Mouse (Mus musculus) hindbrain, embryonic 15.5 days (tissue): Measurements from ENCODE around the gene Tor2a. TPM values are rescaled to one million over a fixed set of nuclear protein-coding genes. Genes with fewer than 3 reads are reported as not detected.

Experiments
- ATAC-seq: fragments of 200-750 bp; cut with Nextera tagmentation; 2 replicates; pipeline ENCODE4 v1.8.0; 2017; ENCODE audit warnings: low read depth, moderate number of reproducible peaks, moderate TSS enrichment; ENCODE audit not compliant: low FRiP score
- H3K27ac ChIP-seq: fragments of 300-500 bp; sonication (generic); replicated peaks from 2 replicates; pipeline ENCODE4 v1.5.1; 2015; ENCODE audit warnings: mild to moderate bottlenecking, inconsistent platforms
- H3K27me3 ChIP-seq: fragments of 300-500 bp; sonication (generic); 2 replicates; pipeline ENCODE4 v1.6.1; 2015; ENCODE audit warnings: control low read depth, inconsistent platforms
- H3K36me3 ChIP-seq: fragments of 300-500 bp; sonication (generic); 2 replicates; pipeline ENCODE4 v1.6.1; 2015; ENCODE audit warnings: control low read depth, inconsistent platforms
- H3K4me1 ChIP-seq: fragments of 300-500 bp; sonication (generic); replicated peaks from 2 replicates; pipeline ENCODE4 v1.6.1; 2015; ENCODE audit warnings: control low read depth, inconsistent platforms
- H3K4me2 ChIP-seq: fragments of 300-500 bp; sonication (generic); 2 replicates; pipeline ENCODE4 v1.6.1; 2015; ENCODE audit warnings: moderate library complexity, mild to moderate bottlenecking, inconsistent platforms
- H3K4me3 ChIP-seq: fragments of 300-500 bp; sonication (generic); 2 replicates; pipeline ENCODE4 v1.5.1; 2015; ENCODE audit warnings: mild to moderate bottlenecking, inconsistent platforms
- H3K9ac ChIP-seq: fragments of 300-500 bp; sonication (generic); 2 replicates; pipeline ENCODE4 v1.6.1; 2015; ENCODE audit warnings: inconsistent platforms
- H3K9me3 ChIP-seq: fragments of 300-500 bp; sonication (generic); 2 replicates; pipeline ENCODE4 v1.6.1; 2016; ENCODE audit warnings: control low read depth, inconsistent platforms
- WGBS: fragments of 180-500 bp; shearing (Covaris S2); methylation state at CpG from one replicate; pipeline ENCODE4 v1.1.7; 2015; 5-methylcytosine and 5-hydroxymethylcytosine counted together
- polyA plus RNA-seq: library from polyadenylated mRNA; unstranded; fragments of >200 nt; fragmentation: Nextera tagmentation; extraction: Ambion mirVana; gene quantifications from 2 replicates; pipeline ENCODE4 v1.2.1, GENCODE M21; 2015

The Tor2a gene
- polyA plus RNA-seq, 1 experiment from 2014 or later, result 53.3 TPM

DNA sequence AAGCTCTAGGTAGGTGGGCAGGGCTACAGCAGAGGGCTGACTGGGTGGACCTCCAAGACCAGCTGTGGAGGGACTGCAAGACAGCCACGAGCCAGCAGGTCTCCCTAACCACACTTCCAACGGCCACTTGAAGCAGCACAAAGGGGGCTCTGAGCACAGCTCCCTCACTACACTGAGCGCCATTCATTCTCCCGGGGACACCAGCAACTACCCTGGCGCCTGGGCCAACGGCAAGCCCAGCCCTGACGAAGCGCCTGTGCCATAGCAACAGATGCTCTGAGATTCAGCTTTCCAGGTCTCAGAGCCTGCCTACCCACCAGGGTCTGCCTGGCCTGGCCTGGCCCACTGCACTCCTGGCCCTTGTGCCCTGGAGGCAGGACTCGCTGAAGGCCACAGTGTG, 38.3 kb upstream of the Tor2a start:
- Histone ChIP-seq H3K27ac (peak overlapping the region; percentile 31; the same call in 1 of the 2 replicates), H3K27me3 (no peaks in the 10 kb centered on the region), H3K4me3 (no peak overlapping the region), H3K9me3 (no peaks in the 10 kb centered on the region), H3K36me3 (no peaks in the 10 kb centered on the region), H3K4me1 (peaks cover 18% of the 10 kb centered on the region), H3K9ac (no peak overlapping the region), H3K4me2 (no peak overlapping the region)
- ATAC-seq, result peak; percentile 57
- 48% methylated on average over 9 of the region's 9 CpGs for WGBS

DNA sequence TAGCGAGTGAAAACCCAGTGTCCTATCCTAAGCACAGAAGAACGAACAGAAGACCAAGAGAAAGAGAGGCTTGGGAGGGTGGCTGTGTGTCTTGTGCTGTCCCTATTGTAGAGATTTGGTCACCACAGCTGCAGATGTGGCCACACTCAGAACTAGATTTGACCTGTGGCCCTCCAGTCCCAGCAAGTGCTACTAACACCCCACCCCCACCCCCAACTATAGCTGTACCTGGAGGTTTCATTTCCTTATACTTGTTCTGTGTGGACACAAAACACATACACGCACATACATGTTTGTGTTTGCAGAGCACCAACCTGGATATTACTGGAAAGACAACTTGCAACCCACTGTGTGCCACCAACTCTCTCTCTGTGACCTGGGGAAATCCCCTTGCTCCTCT, 37.0 kb upstream of the Tor2a start:
- WGBS, result 91% methylated on average over 3 of the region's 3 CpGs
- ATAC-seq, result no peak
- Histone ChIP-seq H3K4me3 (no peak overlapping the region), H3K36me3 (no peaks in the 10 kb centered on the region), H3K9ac (no peak overlapping the region), H3K4me2 (no peak overlapping the region), H3K27ac (no peak overlapping the region), H3K9me3 (no peaks in the 10 kb centered on the region), H3K27me3 (no peaks in the 10 kb centered on the region), H3K4me1 (peaks cover 5% of the 10 kb centered on the region; the same call in 1 of the 2 replicates)

DNA sequence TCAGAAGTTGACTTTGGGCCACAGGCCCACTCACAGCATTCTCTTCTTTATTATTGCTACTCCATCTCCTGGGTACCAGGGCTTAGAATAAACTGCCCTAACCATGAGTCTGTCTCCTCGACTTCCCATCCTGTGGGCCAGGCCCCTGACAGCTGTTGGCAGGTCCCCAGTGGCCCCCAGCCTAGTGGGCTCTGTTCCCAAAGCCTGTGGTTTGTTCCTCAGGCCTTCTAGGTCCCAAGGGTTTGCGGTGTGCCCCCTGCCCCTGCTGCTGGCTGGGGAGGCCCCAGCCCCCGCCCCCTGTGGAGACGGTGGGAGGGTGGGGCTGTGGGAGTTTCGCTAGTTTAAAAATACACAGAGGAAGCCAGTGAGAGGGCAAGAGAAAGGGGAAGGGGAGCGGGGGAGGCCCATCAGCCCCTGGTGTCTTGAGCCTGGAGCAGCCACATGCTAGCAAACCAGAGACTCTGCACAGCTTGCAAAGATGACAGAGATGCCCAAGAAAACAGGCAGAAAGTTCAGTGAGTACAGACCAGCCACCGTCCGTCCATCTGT, 36.3 kb upstream of the Tor2a start, which contains the start of gene Sh2d3c:
Gene Sh2d3c (plus strand): TSS at position 375 of the 549 bp plus-strand sequence.
- no peak within 1 kb of the TSS for H3K4me3 ChIP-seq
- H3K4me1 ChIP-seq, result 0 out of 2 replicates have a peak, but pooled peaks cover 5% of the 10 kb centered on the region
- no peak within 1 kb of the TSS for H3K27ac ChIP-seq
- H3K9me3 ChIP-seq, result no peaks in the 10 kb centered on the region
- H3K9ac ChIP-seq, result no peak within 1 kb of the TSS
- H3K27me3 ChIP-seq, result no peaks in the 10 kb centered on the region
- no peaks in the 10 kb centered on the region for H3K36me3 ChIP-seq
- peak; percentile 13; the same call in 1 of the 2 replicates for ATAC-seq
- no peak within 1 kb of the TSS for H3K4me2 ChIP-seq
- WGBS, result 38% methylated on average over 8 of the region's 8 CpGs

DNA sequence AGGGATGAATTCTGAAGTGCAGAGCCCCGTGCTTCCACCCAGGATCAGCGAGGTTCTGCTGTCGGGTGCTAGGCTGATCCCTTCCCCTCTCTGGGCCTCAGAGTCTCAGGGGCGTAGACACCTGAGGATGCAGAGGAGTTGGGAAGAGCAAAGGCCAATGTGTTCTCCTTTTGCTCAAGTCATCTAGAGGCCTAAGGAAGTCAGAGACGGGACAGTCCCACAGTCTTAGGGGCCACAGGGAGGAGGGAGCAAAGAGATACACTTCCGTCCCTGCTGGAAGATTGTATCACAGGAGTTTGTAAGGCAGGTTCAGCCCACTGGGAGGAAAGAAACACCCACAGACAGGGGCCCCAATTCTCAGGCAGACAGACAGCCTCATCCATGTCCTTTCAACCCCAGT, 35.0 kb upstream of the Tor2a start:
- 60% methylated on average over 6 of the region's 6 CpGs for WGBS
- H3K27me3 ChIP-seq, result no peaks in the 10 kb centered on the region

DNA sequence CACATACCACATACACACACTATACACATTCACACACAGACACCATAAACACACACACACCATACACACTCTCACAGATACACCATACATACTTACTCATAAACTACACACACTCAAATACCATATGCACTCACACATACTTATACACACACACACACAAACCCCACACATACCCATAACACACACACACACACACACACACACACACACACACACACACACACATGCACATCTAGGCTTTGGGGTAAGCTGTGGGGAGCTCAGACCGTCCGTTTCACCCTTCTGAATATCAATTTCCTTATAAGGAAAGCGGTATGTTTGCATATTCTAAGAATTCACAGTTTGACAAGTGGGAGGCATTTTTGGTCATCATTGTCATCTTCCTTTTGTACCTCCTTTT, 34.5 kb upstream of the Tor2a start:
- WGBS, result 75% methylated on average over 3 of the region's 3 CpGs

More for the DNA sequence above, 35.0 kb upstream of the Tor2a start:
- no peak overlapping the region for H3K9ac ChIP-seq
- H3K9me3 ChIP-seq, result no peaks in the 10 kb centered on the region
- H3K36me3 ChIP-seq, result no peaks in the 10 kb centered on the region
- ATAC-seq, result no peak
- no peak overlapping the region for H3K27ac ChIP-seq
- no peak overlapping the region for H3K4me2 ChIP-seq
- H3K4me1 ChIP-seq, result peaks cover 7% of the 10 kb centered on the region
- no peak overlapping the region for H3K4me3 ChIP-seq

DNA sequence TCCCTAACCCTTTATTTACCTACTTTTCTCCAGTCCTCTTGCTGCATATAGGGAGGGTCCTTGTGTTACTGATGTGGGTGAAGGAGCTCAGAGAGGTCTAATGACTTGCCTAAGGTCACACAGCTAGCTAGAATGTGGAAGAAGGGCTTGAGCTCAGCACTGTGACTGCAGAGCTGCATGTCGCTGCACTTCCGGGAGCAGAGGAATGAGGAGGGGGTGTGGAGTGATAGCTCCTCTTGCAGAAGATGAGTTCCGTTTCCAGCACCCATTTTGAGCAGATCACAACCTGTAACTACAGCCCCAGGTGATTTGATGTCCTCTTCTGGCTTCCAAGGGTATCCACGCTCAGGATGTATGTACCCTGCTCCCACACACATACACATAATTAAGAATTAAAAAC, 32.9 kb upstream of the Tor2a start:
- H3K4me1 ChIP-seq, result peaks cover 8% of the 10 kb centered on the region
- no peaks in the 10 kb centered on the region for H3K9me3 ChIP-seq
- H3K27me3 ChIP-seq, result no peaks in the 10 kb centered on the region
- 81% methylated on average over 4 of the region's 4 CpGs for WGBS
- ATAC-seq, result no peak
- H3K36me3 ChIP-seq, result no peaks in the 10 kb centered on the region
- no peak overlapping the region for H3K27ac ChIP-seq
- no peak overlapping the region for H3K4me2 ChIP-seq
- H3K9ac ChIP-seq, result no peak overlapping the region
- H3K4me3 ChIP-seq, result no peak overlapping the region

More for the DNA sequence above, 34.5 kb upstream of the Tor2a start:
- H3K4me2 ChIP-seq, result no peak overlapping the region
- no peaks in the 10 kb centered on the region for H3K9me3 ChIP-seq
- H3K4me1 ChIP-seq, result peaks cover 12% of the 10 kb centered on the region
- no peaks in the 10 kb centered on the region for H3K27me3 ChIP-seq
- no peaks in the 10 kb centered on the region for H3K36me3 ChIP-seq
- H3K9ac ChIP-seq, result no peak overlapping the region
- no peak overlapping the region for H3K4me3 ChIP-seq
- H3K27ac ChIP-seq, result no peak overlapping the region
- no peak for ATAC-seq

DNA sequence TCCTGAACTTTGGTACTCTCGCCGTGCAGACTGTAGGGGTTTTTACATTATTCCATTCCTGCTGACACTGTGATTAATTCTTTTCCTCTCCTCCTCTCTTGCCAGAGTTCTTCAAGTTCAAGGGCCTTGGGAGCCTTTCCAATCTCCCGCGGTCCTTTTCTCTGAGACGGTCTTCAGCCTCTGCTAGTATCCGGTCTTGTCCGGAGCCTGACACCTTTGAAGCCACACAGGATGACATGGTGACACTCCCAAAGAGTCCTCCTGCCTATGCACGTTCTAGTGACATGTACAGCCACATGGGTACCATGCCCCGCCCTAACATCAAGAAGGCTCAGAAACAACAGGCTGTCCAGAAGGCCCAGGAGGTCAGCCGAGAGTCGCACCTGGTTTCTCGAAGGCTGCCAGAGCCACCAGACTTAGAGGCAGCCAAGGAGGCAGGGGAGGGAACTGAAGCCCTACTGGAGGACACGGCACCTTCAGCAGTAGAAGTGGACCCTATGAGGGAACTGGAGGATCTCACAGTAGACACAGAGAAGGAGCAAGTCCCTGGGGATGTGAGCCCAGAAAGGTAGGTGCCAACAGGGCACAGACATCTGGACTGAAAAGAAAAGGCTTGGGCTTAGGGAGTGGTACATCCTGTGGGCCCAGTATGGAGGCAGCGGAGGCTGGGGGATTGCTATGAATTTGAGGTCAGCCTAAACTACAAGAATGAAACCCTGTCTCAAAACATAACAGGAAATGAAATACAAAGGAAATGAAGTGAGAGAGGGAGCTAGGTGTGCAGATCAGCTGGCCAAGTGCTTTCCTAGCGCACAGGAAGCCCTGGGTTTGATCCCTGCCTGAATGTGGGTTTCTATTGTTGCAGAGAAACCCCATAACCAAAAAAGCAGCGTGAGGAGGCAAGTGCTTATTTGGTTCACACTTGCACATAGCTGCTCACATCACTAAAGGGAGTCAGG, 31.9 kb upstream of the Tor2a start:
- Histone ChIP-seq H3K4me1 (peaks cover 8% of the 10 kb centered on the region), H3K9me3 (no peaks in the 10 kb centered on the region), H3K36me3 (no peaks in the 10 kb centered on the region), H3K4me2 (no peak overlapping the region), H3K4me3 (no peak overlapping the region), H3K27me3 (no peaks in the 10 kb centered on the region), H3K9ac (no peak overlapping the region), H3K27ac (no peak overlapping the region)
- ATAC-seq, result no peak
- 81% methylated on average over 16 of the region's 16 CpGs for WGBS

DNA sequence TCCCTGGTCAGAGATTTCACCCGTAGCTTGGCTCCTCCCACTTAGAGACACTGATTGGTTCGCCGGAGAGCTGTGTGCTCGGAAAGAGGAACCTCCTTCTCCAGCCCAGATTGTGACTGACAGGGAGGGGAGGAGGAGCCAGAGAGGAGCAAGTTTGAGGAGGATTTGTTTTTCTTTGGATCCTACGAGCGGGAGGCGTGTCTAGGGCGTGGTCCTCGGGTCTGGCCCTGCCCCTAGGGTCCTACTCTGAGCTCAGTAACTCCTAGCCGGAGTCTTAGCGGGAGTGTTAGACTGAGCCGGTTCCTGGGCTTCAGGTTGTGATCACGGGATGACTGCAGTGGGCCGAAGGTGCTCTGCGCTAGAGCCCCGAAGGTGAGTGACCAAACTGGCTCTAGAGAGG, 29.6 kb upstream of the Tor2a start:
- no peaks in the 10 kb centered on the region for H3K27me3 ChIP-seq
- ATAC-seq, result peak; percentile 96
- under 1% methylated on average over 16 of the region's 16 CpGs for WGBS
- H3K4me2 ChIP-seq, result peak overlapping the region; percentile 53
- H3K9me3 ChIP-seq, result no peaks in the 10 kb centered on the region
- H3K9ac ChIP-seq, result 0 out of 2 replicates have a peak overlapping the region, but pooled peaks have one; percentile 15
- H3K4me1 ChIP-seq, result peaks cover 8% of the 10 kb centered on the region
- peak overlapping the region; percentile 28 for H3K4me3 ChIP-seq
- no peaks in the 10 kb centered on the region for H3K36me3 ChIP-seq
- H3K27ac ChIP-seq, result peak overlapping the region; percentile 42; the same call in 1 of the 2 replicates

DNA sequence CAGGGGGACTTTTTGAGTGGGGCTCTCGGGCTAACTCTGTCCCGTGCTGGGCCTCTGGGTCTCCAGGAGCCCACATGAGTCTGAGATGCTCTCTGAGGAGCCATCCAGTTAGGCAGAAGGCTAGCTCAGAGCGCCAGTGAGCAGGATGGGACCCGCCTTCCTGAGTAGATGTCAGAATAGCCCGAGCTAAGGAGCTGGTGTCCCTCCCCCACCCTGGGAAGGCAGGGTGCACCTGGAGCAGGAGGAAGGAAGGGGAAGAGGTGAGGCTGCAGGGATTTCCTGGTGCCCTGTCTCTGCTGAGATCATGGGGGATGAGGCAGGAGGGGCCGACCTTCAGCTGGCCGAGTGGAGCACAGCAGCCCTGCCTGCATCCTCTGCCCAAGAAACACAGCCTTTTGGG, 28.6 kb upstream of the Tor2a start:
- Histone ChIP-seq H3K27ac (0 out of 2 replicates have a peak overlapping the region, but pooled peaks have one; percentile 4), H3K4me2 (peak overlapping the region; percentile 53), H3K27me3 (no peaks in the 10 kb centered on the region), H3K36me3 (no peaks in the 10 kb centered on the region), H3K4me1 (peaks cover 8% of the 10 kb centered on the region), H3K9ac (no peak overlapping the region), H3K9me3 (no peaks in the 10 kb centered on the region), H3K4me3 (peak overlapping the region; percentile 28)
- 58% methylated on average over 7 of the region's 7 CpGs for WGBS
- peak; percentile 10; the same call in 1 of the 2 replicates for ATAC-seq

DNA sequence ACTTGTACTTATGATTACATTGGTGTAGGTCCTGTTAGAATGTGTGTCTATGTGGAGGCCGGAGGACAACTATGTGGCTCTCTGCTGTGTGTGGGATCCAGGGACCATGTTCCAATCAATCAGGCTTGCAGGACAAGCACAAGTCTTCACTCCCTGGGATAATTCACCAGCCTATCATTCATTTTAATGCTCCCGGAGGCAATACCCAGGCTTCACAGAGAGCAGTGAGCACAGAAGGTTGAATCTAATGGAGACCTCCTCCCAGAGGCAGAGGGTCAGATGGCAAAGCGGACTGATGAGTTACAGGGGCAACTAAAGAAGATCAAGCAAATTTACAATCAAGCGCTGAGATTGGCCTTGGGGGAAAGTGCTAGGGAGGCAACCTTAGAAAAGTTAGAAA, 27.5 kb upstream of the Tor2a start:
- H3K4me3 ChIP-seq, result no peak overlapping the region
- no peak for ATAC-seq
- no peaks in the 10 kb centered on the region for H3K9me3 ChIP-seq
- H3K27me3 ChIP-seq, result no peaks in the 10 kb centered on the region
- H3K4me1 ChIP-seq, result peaks cover 8% of the 10 kb centered on the region
- H3K27ac ChIP-seq, result no peak overlapping the region
- H3K9ac ChIP-seq, result no peak overlapping the region
- peak overlapping the region; percentile 1 for H3K4me2 ChIP-seq
- no peaks in the 10 kb centered on the region for H3K36me3 ChIP-seq
- WGBS, result 74% methylated on average over 4 of the region's 4 CpGs

DNA sequence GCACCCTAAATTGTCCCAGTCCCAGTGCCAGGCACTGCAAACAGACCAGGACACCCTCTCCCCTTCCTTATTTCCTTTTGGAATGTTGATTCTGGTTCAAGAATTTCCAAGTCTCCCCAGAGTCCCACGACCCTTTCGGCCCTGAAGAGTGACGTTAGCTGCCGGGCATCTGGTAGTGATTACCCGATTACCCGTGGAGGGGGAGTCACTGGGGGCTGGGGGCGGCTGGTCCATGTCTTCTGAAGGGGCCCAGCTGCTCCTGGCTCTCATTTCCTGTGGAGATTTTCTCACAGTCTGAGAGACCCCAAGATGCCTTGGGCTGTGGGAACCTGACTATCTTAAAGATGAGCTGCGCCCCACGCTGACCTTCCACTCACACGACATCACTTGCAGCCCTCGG, 26.2 kb upstream of the Tor2a start:
- Histone ChIP-seq H3K4me2 (no peak overlapping the region), H3K9ac (no peak overlapping the region), H3K4me3 (no peak overlapping the region), H3K27me3 (no peaks in the 10 kb centered on the region), H3K4me1 (peaks cover 8% of the 10 kb centered on the region), H3K9me3 (no peaks in the 10 kb centered on the region), H3K36me3 (no peaks in the 10 kb centered on the region), H3K27ac (no peak overlapping the region)
- ATAC-seq, result no peak
- WGBS, result 49% methylated on average over 11 of the region's 11 CpGs

DNA sequence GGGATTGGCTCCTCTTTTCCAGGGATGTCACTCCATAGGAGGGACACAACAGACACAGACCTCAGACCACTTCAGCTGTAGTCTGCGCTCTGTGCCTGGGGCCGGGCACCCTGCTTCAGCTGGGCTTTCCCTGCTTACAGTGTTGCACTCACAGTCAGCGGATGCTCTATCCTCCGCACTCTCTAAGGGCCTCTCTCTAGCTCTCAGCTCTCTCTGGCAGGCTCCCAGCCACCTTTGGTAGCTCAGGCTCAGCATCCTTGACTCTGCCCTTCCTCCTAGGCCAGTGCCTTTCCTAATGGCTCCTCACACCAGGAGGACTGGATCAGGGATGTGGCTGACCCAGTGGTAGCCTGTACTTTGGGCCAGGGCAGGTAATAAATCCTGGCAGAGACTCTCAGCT, 25.1 kb upstream of the Tor2a start:
- H3K9ac ChIP-seq, result no peak overlapping the region
- no peak for ATAC-seq
- no peak overlapping the region for H3K4me2 ChIP-seq
- no peaks in the 10 kb centered on the region for H3K36me3 ChIP-seq
- WGBS, result 77% methylated on average over 4 of the region's 4 CpGs
- no peaks in the 10 kb centered on the region for H3K27me3 ChIP-seq
- peaks cover 8% of the 10 kb centered on the region for H3K4me1 ChIP-seq
- no peak overlapping the region for H3K4me3 ChIP-seq
- peak overlapping the region; percentile 34; the same call in 1 of the 2 replicates for H3K27ac ChIP-seq
- no peaks in the 10 kb centered on the region for H3K9me3 ChIP-seq
